Mouse (Mus musculus) kidney, postnatal 0 days (tissue): Measurements from ENCODE around the gene Mdm4. TPM values are rescaled to one million over a fixed set of nuclear protein-coding genes. Genes with fewer than 3 reads are reported as not detected.
"Not testable (repeated sequence)": the region's sequence is repeated elsewhere in the genome, so short reads cannot be mapped to it uniquely, and the experiment has no call there.

Source experiments
- ATAC-seq: fragments of 200-750 bp; cut with Nextera tagmentation; replicated peaks from 2 replicates; pipeline ENCODE4 v1.8.0; 2017; ENCODE audit warnings: low read depth, moderate number of reproducible peaks, moderate TSS enrichment, moderate library complexity; ENCODE audit not compliant: low FRiP score
- DNase-seq: peaks from one replicate; pipeline ENCODE4 v3.0.0-alpha.2; 2016; ENCODE audit warnings: low spot score
- H3K27ac ChIP-seq: fragments of 300-500 bp; sonication (generic); 2 replicates; pipeline ENCODE4 v1.5.1; 2014; ENCODE audit warnings: mild to moderate bottlenecking
- H3K27me3 ChIP-seq: fragments of 300-500 bp; sonication (generic); 2 replicates; pipeline ENCODE4 v1.6.1; 2014; ENCODE audit warnings: low read length, mixed read lengths; ENCODE audit not compliant: insufficient read depth
- H3K36me3 ChIP-seq: fragments of 300-500 bp; sonication (generic); 2 replicates; pipeline ENCODE4 v1.6.1; 2014; ENCODE audit warnings: low read length, mixed read lengths; ENCODE audit not compliant: insufficient read depth
- H3K4me1 ChIP-seq: fragments of 300-500 bp; sonication (generic); replicated peaks from 2 replicates; pipeline ENCODE4 v1.6.1; 2014; ENCODE audit warnings: antibody characterized with exemption, low read length, mixed read lengths; ENCODE audit not compliant: insufficient read depth
- H3K4me2 ChIP-seq: fragments of 300-500 bp; sonication (generic); 2 replicates; pipeline ENCODE4 v1.6.1; 2014; ENCODE audit warnings: mild to moderate bottlenecking, low read length, moderate library complexity, mixed read lengths
- H3K4me3 ChIP-seq: fragments of 300-500 bp; sonication (generic); replicated peaks from 2 replicates; pipeline ENCODE4 v1.5.1; 2014; ENCODE audit warnings: low read depth, low read length
- H3K9ac ChIP-seq: fragments of 300-500 bp; sonication (generic); 2 replicates; pipeline ENCODE4 v1.6.1; 2014; ENCODE audit warnings: low read depth, low read length
- H3K9me3 ChIP-seq: fragments of 300-500 bp; sonication (generic); replicated peaks from 2 replicates; pipeline ENCODE4 v1.6.1; 2016; ENCODE audit warnings: low read length, inconsistent platforms, mixed read lengths
- CTCF ChIP-seq: IDR thresholded peaks from 2 replicates; pipeline ENCODE4 v1.5.1; 2016; ENCODE audit warnings: antibody characterized with exemption, low read depth, mild to moderate bottlenecking, moderate library complexity
- WGBS: fragments of 180-500 bp; shearing (Covaris S2); extraction: QIAGEN DNeasy Blood & Tissue Kit; methylation state at CpG from one replicate; pipeline ENCODE4 v1.1.7; 2014; 5-methylcytosine and 5-hydroxymethylcytosine counted together
- polyA plus RNA-seq: library from polyadenylated mRNA; unstranded; fragments of >200 nt; fragmentation: Nextera tagmentation; extraction: Ambion mirVana; gene quantifications from 2 replicates; pipeline ENCODE4 v1.2.1, GENCODE M21; 2015

Gene Mdm4
- polyA plus RNA-seq, 1 experiment from 2014 or later: 16.7 TPM

DNA sequence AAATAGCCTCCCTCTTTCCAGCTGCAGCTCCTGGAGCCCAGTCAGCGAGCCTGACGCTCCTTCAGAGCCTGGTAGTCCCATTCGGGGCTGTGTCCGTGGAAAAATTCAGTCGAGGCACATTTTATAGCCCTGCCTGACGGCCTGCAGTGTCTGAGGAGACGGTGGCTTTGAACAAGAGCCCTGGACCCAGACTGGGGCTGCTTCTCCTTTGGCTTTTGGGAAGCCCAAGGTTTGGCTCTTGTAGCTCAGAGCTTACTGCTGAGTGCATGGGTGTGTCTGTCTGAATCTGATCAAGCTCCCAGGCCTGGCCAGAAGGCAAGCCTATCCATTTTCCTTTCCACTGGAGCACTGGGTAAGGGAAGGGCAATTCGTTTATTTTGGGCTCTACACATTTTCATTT lies 17.2 kb upstream of the Mdm4 start:
- Histone ChIP-seq H3K9me3 (no peaks in the 10 kb centered on the region), H3K9ac (0 out of 2 replicates have a peak overlapping the region, but pooled peaks have one; percentile 69)
- TF ChIP-seq CTCF: no peak

DNA sequence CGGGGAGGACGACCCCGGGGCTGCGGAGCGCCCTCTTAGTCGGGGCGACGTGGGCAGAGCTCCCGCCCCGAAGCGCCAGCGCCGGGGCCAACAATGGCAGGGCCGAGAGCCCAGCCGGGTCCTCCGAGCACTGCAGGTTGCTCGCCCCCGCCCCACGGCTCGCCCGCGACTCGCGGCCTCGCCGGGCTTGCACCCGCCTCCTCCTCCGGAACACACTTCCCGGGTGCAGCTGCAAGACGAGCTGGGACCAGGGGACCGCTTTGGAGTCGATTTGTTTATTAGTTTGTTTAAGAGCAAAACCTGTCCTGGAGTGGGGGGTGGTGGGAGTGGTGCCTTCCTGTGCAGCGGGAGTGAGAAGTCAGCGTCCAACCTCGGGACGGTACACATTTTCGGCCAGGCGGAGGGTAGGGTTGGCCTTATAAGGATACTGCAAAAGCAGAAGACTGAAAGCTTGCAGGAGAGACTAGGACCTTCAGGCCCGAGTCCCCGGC lies 16.1 kb upstream of the Mdm4 start:
- H3K36me3 ChIP-seq: no peaks in the 10 kb centered on the region
- no peaks in the 10 kb centered on the region for H3K27me3 ChIP-seq
- TF ChIP-seq CTCF: no peak
- DNase-seq (peak; percentile 47), ATAC-seq (peak; percentile 65)
- WGBS: under 1% methylated on average over 37 of the region's 40 CpGs
- H3K4me1 ChIP-seq: peaks cover 12% of the 10 kb centered on the region; the same call in 1 of the 2 replicates
- H3K9ac ChIP-seq: peak overlapping the region; percentile 69
- peak overlapping the region; percentile 65 for H3K4me3 ChIP-seq
- peak overlapping the region; percentile 62 for H3K27ac ChIP-seq
- no peaks in the 10 kb centered on the region for H3K9me3 ChIP-seq
- peak overlapping the region; percentile 77 for H3K4me2 ChIP-seq

More for the DNA sequence above, 17.2 kb upstream of the Mdm4 start:
- no peaks in the 10 kb centered on the region for H3K36me3 ChIP-seq
- 48% methylated on average over 8 of the region's 8 CpGs for WGBS
- no peak overlapping the region for H3K4me3 ChIP-seq
- no peaks in the 10 kb centered on the region for H3K27me3 ChIP-seq
- peaks cover 12% of the 10 kb centered on the region; the same call in 1 of the 2 replicates for H3K4me1 ChIP-seq
- ATAC-seq (no peak), DNase-seq (no peak)
- peak overlapping the region; percentile 77 for H3K4me2 ChIP-seq
- H3K27ac ChIP-seq: no peak overlapping the region

DNA sequence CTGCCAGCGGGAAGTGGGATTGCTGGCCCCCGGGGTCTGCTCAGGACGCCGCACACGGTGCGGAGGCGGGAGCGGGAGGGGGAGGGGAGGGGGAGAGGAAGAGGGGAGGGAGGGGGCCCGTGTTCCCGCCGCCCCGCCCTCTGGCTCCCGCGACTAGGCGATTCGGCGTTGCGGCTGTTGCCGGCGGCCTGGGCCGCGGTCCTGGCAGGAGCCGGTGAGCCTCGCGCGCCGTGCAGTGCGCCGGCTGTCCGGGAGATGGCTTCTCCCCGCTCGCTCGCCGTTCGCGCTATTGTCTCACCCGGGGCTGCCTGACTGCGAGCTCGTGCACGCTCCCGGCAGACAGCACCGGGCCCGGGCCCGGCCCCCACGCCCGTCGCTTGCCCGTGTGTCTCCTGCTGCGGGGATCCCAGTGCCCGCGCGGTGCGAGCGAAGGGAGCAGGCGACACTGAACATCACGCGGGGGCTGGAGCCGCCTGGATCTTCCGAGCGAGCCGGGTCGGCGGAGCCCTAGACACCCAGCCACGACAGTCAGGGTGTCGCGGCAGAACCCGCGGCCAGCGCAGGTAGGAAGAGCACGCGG lies 15.6 kb upstream of the Mdm4 start:
- Histone ChIP-seq H3K36me3 (no peaks in the 10 kb centered on the region), H3K27ac (peak overlapping the region; percentile 62), H3K27me3 (no peaks in the 10 kb centered on the region), H3K4me3 (peak overlapping the region; percentile 65), H3K9ac (peak overlapping the region; percentile 69), H3K9me3 (no peaks in the 10 kb centered on the region), H3K4me2 (peak overlapping the region; percentile 77), H3K4me1 (peaks cover 12% of the 10 kb centered on the region; the same call in 1 of the 2 replicates)
- DNase-seq: peak; percentile 81
- under 1% methylated on average over 62 of the region's 71 CpGs for WGBS
- peak; percentile 44 for TF ChIP-seq CTCF
- peak; percentile 80 for ATAC-seq

DNA sequence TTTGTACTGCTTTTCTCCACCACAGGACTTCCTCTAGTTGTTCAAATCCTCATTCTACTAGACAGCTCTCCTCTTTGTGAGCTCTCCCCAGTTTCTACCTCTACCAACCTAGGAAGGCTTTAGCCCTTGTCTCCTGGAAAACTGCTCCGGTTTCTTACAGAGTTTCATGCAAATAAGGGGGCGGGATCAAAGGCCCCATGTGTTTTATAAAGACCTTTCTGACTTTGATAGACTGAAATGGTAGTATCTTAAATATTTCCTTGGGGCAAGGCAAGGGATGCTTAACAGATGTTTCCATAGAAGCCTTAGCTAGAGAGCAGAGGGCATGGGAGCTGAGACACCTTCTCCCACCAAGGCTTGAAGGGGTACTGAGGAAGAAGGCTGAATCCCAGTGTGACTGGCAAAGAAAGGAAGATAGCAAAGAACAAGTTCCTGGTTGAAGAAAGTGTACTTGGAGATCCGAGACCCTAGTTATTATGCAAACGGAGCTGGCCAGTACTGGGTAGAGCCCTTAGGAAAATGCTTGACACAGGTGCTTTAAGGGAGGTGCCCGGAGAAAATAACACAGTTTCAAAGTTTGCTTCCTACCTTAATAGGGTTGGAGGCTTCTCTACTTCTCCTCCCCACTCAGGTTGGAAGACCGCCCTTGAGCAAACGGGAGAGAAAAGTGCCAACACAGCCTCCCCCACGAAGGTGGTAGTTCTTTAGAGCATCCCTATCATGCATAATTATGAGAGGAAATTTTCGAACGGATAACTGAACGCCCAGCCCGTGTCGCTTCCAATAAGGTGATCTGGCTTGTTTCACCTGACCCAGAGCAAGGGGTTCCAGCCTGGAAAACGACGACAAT lies 14.9 kb upstream of the Mdm4 start, which contains the start of gene Pik3c2b:
TSS of gene Pik3c2b (plus strand) at position 657 of the 850 bp plus-strand sequence.
- WGBS: 4% methylated on average over 15 of the region's 15 CpGs
- DNase-seq (no peak), ATAC-seq (no peak)
- no peaks in the 10 kb centered on the region for H3K36me3 ChIP-seq
- peak within 1 kb of the TSS; percentile 69 for H3K9ac ChIP-seq
- peaks cover 12% of the 10 kb centered on the region; the same call in 1 of the 2 replicates for H3K4me1 ChIP-seq
- H3K9me3 ChIP-seq: no peaks in the 10 kb centered on the region
- peak within 1 kb of the TSS; percentile 65 for H3K4me3 ChIP-seq
- H3K27me3 ChIP-seq: no peaks in the 10 kb centered on the region
- peak within 1 kb of the TSS; percentile 62 for H3K27ac ChIP-seq
- peak within 1 kb of the TSS; percentile 77 for H3K4me2 ChIP-seq
- TF ChIP-seq CTCF: no peak

DNA sequence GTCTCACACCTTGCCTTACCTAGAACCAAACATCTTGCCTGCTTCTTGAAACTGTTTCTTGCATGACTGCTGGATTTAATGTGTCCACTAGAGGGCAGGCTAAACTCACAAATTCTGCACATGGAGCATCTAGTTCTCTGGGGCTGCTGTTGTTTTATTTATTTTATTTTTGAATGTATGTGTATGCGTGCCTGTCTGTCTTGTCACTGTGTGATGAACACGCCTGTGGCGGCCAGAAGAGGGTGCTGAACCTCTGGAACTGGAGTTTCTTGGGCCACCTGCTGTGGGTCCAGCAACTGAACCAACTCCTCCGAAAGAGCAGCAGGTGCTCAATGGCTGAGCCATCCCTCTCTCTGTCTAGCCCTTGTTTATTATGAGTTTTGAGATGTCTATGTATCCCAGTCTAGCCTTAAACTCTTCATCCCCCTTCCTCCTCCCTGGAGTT lies 9.2 kb upstream of the Mdm4 start:
- peak; percentile 92 for TF ChIP-seq CTCF

DNA sequence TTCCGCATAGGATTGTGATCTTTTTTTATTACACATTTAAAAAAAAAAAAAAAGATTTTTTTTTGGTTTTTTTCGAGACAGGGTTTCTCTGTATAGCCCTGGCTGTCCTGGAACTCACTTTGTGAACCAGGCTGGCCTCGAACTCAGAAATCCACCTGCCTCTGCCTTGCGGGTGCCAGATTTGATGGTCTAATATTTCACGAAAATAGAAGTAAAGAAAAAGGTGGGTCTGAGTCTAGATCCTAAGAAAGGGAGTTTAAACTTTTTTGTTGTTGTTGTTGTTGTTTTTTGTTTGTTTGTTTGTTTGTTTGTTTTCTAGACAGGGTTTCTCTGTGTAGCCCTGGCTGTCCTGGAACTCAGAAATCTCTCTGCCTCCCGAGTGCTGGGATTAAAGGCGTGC lies 4.3 kb upstream of the Mdm4 start:
- H3K27ac ChIP-seq, H3K4me1 ChIP-seq, H3K9me3 ChIP-seq, H3K36me3 ChIP-seq, H3K4me3 ChIP-seq, DNase-seq, H3K4me2 ChIP-seq, H3K9ac ChIP-seq, ATAC-seq, H3K27me3 ChIP-seq: not testable (repeated sequence)
- WGBS: 71% methylated on average over 7 of the region's 7 CpGs

More for the DNA sequence above, 9.2 kb upstream of the Mdm4 start:
- no peak overlapping the region for H3K27ac ChIP-seq
- H3K27me3 ChIP-seq: no peaks in the 10 kb centered on the region
- no peak overlapping the region for H3K4me3 ChIP-seq
- 15% methylated on average over 4 of the region's 4 CpGs for WGBS
- no peak overlapping the region for H3K9ac ChIP-seq
- no peaks in the 10 kb centered on the region for H3K36me3 ChIP-seq
- no peak overlapping the region for H3K4me2 ChIP-seq
- DNase-seq (peak; percentile 92), ATAC-seq (peak; percentile 79)
- no peaks in the 10 kb centered on the region for H3K9me3 ChIP-seq
- no peaks in the 10 kb centered on the region for H3K4me1 ChIP-seq
